Mouse (Mus musculus) fibroblast of lung, adult 2 months (primary cell): ENCODE results near the gene Bach1.

ENCODE experiments used
- DNase-seq: peaks from one replicate; pipeline ENCODE4 v3.0.0-alpha.2; 2011; ENCODE audit warnings: low read depth

Bach1 gene

GRCm38 (mm10) chr16:87741034-87741715 lies 42.4 kb downstream of the Bach1 start:
- DNase-seq, result no peak

GRCm38 (mm10) chr16:87743661-87744060 lies 44.9 kb downstream of the Bach1 start:
- DNase-seq, result no peak

GRCm38 (mm10) chr16:87744338-87744737 lies 45.6 kb downstream of the Bach1 start:
- no peak for DNase-seq

GRCm38 (mm10) chr16:87745192-87745945 lies 46.6 kb downstream of the Bach1 start:
- no peak for DNase-seq

DNA sequence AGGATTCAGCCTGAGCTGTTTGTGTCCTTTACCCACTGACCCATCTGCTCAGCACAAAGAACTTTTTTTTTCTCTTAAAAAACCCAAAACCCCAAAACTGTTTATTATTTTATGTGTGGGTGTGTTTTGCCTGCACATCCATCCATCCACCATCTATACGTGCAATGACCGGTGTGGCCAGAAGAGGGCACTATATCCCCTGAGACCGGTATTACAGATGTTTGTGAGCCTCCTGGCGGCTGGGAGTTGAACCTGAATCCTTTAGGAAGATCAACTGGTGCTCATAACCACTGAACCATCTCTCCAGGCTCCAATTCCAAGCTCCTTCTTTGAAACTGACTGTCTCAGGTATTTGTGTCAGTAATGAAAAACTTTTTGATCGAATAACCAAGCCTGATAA lies 48.0 kb downstream of the Bach1 start:
- peak; percentile 60 for DNase-seq

DNA sequence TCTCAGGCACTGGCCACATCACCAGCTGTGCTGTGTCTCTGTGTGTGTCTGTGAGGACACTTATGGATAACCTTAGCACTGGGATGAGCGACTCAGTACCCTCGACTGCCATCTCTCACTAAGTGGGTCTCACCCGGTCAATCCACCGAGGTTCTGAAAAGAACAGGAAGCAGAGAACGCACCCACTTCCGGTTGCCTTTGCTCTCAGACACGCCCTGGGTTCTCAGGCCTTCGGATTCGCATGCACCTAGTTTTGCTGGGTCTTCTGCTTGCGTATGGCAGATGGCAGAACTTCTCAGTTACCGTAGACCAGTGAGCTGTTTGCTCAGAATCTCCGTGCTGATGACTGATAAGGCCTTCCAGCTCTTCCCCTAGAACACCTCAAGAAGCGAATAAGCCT lies 52.5 kb downstream of the Bach1 start:
- DNase-seq, result no peak

DNA sequence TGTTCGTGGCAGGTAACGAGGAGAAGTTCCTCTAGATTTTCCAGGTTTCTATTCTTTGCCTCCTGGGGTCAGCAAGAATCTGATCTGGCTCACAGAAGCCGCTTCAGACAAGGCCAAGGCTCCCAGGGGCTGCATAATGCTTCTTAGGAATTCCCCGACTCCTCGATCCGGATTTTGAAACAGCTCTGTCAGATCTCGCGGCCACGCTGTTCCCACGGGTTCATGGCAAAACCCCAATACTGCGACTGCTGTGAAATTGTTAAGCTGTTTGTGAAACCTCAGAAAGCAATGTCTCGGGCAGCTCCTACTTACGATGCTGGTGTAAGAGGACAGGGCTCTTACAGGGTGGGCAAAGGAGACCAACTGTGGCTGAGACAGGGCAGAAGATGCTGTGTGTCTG lies 53.7 kb downstream of the Bach1 start:
- DNase-seq, result peak; percentile 40

- DNase-seq, result no peak
Observed at GRCm38 (mm10) chr16:87754858-87755257, 56.1 kb downstream of the Bach1 start.

DNA sequence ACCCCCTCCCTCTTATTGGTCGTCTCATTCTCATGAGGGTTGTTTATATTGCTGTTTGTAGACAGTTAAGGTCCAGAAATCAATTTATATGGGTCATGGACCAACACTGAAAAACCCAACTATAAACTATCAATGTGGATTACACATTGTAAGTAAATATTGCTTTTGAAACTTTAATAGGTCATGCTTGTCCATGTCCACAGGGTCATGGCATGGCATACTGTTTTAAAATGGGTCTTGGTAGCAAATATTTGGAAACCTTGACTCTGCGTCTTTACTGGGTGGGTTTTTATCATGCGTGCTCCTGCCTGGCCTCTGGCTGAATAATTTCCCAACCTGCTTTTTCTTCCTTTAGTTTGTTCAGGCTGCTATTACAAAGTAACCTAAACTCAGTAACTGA lies 57.2 kb downstream of the Bach1 start:
- DNase-seq, result no peak

DNA sequence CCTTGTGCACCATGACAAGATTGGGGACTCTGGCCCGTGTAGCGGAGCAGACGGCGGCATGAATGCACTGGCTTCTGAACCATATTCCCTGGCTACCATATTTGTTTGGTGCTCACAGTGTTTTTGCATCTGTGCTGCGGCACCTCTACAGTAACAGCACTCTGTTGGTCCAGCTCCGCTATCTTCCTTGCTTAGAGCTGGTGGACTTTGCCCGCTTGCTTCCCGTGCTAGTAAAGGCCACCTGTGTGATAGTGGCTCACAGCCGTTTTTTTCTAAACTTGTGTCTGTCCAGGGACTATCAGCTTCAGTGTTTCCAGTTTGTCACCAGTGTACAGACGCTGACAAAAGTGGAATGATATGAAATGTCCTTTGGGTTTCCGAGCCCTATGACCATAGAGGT lies 59.3 kb downstream of the Bach1 start:
- no peak for DNase-seq

- no peak for DNase-seq
Observed at GRCm38 (mm10) chr16:87764668-87765109, 65.9 kb downstream of the Bach1 start.

- no peak for DNase-seq
Observed at GRCm38 (mm10) chr16:87765984-87766383, 67.2 kb downstream of the Bach1 start.

DNA sequence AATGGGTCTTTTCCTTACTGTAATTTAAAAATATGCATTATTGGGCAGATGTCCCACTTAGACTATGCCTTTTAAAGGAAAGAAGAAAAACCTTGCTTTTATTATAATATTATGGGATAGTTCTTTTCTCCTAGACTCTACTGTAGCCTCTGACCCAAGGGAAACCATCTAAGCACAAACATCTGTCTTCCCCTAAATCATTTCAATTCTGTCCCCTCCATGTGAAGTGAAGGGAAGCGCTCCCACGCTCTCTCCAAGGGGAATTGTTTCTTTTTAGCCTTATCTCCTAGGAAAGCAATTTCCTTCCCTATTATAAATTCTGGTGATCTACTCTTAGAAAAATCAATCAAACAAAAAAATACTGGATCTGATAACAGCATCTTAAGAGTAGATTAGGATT lies 71.8 kb downstream of the Bach1 start:
- DNase-seq, result no peak

DNA sequence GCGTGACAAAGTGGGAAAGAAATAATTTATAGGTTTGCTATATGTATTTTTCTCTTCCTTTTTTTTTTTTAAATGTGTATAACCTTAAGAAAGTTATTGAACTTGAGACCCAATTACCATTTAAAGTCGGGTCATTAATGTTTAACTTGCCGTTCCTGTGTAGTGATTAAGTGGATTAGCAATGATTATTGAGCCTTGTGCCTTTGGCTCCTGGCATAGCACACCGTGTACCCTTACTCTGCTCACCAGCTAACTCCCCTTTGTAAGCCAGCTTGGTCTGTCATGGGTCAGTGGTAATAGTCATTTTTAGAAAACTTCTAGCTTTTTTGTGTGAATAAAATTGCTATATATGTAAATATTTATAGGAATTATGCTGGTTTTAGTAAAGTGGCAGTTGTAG lies 73.2 kb downstream of the Bach1 start:
- DNase-seq, result no peak

DNA sequence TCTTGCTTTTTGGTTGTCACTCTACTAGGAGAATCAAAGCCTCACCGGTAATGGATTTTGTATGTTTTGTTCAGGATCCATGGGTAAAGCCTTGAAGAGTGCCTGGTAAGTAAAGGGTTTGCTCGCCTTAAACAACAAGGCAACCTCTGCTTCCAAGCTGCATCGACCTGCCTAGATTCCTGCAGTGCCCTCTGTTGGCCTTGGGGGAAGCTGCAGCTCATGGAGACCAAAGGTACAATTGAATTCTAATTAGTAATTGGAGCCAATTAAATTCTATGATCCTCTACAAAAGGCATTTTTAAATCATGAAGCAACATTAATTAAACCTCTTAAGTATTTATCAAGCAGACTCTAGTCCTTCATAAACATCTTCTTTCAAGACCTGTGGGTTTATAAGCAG lies 75.7 kb downstream of the Bach1 start:
- no peak for DNase-seq

- no peak for DNase-seq
Observed at GRCm38 (mm10) chr16:87777373-87777772, 78.6 kb downstream of the Bach1 start.

- no peak for DNase-seq
Observed at GRCm38 (mm10) chr16:87781637-87782036, 82.9 kb downstream of the Bach1 start.
